Mouse (Mus musculus) cortical plate, adult 2 months (tissue): ENCODE measurements around the gene Fyb. TPM values are rescaled to one million over a fixed set of nuclear protein-coding genes. Genes with fewer than 3 reads are reported as not detected.
"Not testable (repeated sequence)": the region's sequence is repeated elsewhere in the genome, so short reads cannot be mapped to it uniquely, and the experiment has no call there.

Source experiments
- H3K27ac ChIP-seq: fragments of 200-500 bp; 2 replicates; pipeline ENCODE4 v1.5.1; 2012; ENCODE audit warnings: low read length, control low read depth, inconsistent platforms; ENCODE audit not compliant: insufficient read depth
- H3K4me1 ChIP-seq: fragments of 200-500 bp; 2 replicates; pipeline ENCODE4 v1.6.1; 2011; ENCODE audit warnings: low read length; ENCODE audit not compliant: control insufficient read depth, insufficient read depth
- H3K4me3 ChIP-seq: fragments of 200-500 bp; 2 replicates; pipeline ENCODE4 v1.5.1; 2011; ENCODE audit warnings: mild to moderate bottlenecking, low read length, control low read depth; ENCODE audit not compliant: insufficient read depth
- CTCF ChIP-seq: fragments of 200-500 bp; IDR thresholded peaks from 2 replicates; pipeline ENCODE4 v1.5.1; 2011; ENCODE audit warnings: mild to moderate bottlenecking, control low read depth, low read length; ENCODE audit not compliant: insufficient read depth; ENCODE audit errors: extremely low read depth
- POLR2A ChIP-seq: fragments of 200-500 bp; IDR thresholded peaks from 2 replicates; pipeline ENCODE4 v1.6.1; 2011; ENCODE audit warnings: mild to moderate bottlenecking, low read length, control low read depth; ENCODE audit not compliant: insufficient read depth; ENCODE audit errors: extremely low read depth
- polyA plus RNA-seq: library from polyadenylated mRNA; depleted of rRNA; stranded (reverse); fragments of >200 nt; gene quantifications from 2 replicates; pipeline ENCODE4 v1.2.3, GENCODE M21; 2012

Gene Fyb
- polyA plus RNA-seq, 1 experiment, result 4.7 TPM

DNA sequence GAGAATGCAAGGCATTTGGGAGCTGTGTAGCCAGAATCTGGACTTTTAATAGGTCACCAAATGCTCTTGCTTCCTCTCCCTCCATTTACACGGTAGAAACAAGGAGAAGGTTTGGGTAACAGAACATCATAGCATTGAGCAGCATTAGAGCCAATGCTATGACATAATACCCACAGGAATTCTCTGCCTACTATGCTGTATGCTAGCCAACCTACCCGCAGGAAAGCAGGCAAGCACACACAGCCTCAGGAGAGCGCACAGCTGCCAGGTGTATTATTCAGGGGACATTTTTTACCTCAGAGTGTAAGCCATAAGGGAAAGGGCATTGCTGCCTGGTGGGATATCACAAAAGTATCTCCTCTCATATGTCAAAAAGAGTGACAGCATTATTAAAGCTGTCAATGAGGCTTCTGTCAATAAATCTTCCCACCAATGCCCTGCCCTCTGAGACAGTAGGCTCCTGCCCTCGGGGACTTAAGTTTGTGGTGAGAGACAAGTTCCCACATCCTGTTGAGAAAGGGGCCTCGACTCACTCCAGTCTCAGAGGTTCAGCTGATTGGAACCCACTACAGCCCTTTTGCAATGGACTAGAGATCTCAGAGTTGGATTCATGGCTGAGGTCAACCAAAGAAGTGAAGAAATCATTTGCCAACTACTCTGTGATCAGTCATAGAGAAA, 51.8 kb downstream of the Fyb start:
- no peaks in the 10 kb centered on the region for H3K4me1 ChIP-seq
- no peak overlapping the region for H3K4me3 ChIP-seq
- H3K27ac ChIP-seq, result no peak overlapping the region
- TF ChIP-seq POLR2A (no peak), CTCF (no peak)

GRCm38 (mm10) chr15:6577971-6578370, 55.3 kb downstream of the Fyb start:
- Histone ChIP-seq H3K4me3 (no peak overlapping the region), H3K27ac (no peak overlapping the region), H3K4me1 (no peaks in the 10 kb centered on the region)
- TF ChIP-seq POLR2A (no peak), CTCF (no peak)

DNA sequence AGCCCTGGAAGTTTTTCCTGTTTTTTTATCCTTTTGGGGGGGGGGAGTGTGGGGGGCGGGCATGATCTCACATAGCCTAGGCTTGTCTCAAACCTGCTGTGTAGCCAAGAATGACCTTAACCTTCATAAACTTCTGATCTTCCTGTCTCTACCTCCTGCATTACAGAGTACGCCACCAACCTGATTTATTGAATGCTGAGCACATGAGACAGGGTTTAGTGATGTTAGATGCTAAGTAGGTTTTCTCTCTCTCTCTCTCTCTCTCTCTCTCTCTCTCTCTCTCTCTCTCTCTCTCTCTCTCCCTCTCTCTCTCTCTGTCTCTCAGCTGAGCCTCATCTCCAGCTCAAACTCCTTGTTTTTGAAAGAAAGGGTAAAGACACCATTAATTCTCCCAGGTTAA, 56.0 kb downstream of the Fyb start:
- H3K27ac ChIP-seq, result no peak overlapping the region
- TF ChIP-seq POLR2A, result no peak
- no peak for TF ChIP-seq CTCF
- no peaks in the 10 kb centered on the region for H3K4me1 ChIP-seq
- H3K4me3 ChIP-seq, result no peak overlapping the region

DNA sequence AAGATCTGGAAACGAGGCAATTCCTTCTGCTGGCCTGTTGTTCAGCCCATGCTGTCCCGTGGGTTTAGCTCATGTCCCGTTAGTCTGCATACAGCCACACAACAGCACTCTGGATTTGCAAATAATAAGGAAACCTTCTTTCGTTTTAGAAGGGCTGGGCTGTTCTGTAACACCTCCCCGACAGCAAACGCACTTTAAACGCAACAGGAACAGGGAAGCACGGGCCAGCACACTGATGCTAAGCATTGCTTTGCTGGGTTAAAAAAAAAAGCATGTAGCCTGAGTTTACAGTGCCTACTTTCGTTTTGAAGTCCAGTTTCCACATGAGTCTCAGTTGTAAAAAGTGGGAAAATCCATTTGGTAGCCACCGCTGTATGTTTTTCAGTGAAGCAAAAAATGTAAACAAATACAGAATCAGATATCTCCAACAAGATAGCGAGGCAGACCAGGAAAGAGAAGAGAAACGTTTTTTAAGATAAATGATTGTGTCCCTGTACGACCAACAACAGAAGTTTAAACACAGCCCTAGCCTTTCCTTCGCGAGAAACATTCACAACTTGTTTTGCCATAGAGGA, 56.6 kb downstream of the Fyb start:
- no peaks in the 10 kb centered on the region; the same call in 1 of the 2 replicates for H3K4me1 ChIP-seq
- no peak overlapping the region for H3K27ac ChIP-seq
- H3K4me3 ChIP-seq, result no peak overlapping the region
- TF ChIP-seq CTCF (no peak), POLR2A (no peak)

DNA sequence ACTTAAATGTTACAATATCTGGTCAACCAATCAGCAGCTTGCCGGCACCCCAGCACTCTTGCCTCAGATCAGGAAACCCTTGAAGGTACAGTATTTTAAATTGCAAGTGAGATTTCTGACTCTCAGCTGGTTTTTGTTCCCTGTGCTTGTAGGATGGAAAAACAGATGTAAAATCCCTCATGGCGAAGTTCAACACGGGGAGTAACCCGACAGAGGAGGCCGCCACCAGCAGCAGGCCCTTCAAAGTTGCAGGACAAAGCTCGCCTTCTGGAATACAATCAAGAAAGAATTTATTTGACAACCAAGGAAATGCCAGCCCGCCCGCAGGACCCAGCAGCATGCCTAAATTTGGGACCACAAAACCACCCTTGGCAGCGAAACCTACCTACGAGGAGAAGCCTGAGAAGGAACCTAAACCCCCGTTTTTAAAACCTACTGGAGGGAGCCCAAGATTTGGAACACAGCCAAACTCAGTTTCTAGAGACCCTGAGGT, 57.2 kb downstream of the Fyb start:
- Histone ChIP-seq H3K4me1 (no peaks in the 10 kb centered on the region; the same call in 1 of the 2 replicates), H3K27ac (no peak overlapping the region), H3K4me3 (no peak overlapping the region)
- no peak for TF ChIP-seq POLR2A
- TF ChIP-seq CTCF, result no peak

DNA sequence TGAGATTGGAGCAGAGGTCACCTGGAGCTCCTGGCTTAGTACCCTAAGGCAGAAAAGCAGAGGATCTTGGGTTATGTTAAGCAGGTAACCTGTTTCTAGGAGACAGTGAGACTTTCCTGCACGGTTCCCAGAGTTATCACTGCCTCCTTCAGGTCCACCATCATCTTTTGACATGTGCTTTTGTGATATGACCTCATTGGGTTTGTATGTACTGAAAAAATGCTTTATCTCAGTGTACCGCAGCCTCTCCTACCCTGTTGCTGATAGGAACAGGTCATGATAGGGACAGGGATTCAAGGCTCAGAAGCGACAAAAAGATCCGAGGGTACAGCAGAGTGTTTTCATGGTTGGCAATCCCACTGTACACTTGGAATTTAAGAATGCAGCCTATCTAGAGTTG, 62.0 kb downstream of the Fyb start:
- no peak overlapping the region for H3K4me3 ChIP-seq
- H3K27ac ChIP-seq, result no peak overlapping the region
- TF ChIP-seq CTCF, result no peak
- no peaks in the 10 kb centered on the region; the same call in 1 of the 2 replicates for H3K4me1 ChIP-seq

DNA sequence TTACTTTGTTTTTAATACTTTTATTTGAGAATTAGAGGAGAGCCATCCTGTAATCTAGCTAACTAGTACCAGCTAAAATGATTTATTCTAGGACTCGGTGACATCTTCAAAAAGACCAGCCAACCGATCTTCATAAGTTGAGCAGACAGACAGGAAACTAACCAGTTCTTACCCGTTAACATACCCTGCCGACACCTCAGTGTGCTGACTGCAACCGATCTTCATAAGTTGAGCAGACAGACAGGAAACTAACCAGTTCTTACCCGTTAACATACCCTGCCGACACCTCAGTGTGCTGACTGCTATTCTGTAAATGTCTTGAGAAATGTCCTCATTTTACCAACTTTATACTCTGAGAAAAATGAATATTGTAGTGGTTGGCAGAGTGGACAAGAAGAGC, 63.7 kb downstream of the Fyb start:
- not testable (repeated sequence) for H3K4me3 ChIP-seq, H3K27ac ChIP-seq, H3K4me1 ChIP-seq

- no peak for TF ChIP-seq POLR2A
- no peak for TF ChIP-seq CTCF
These were observed 64.9 kb downstream of the Fyb start for GRCm38 (mm10) chr15:6587526-6587925.

GRCm38 (mm10) chr15:6588192-6588591, 65.5 kb downstream of the Fyb start:
- Histone ChIP-seq H3K27ac (no peak overlapping the region), H3K4me3 (no peak overlapping the region), H3K4me1 (no peaks in the 10 kb centered on the region; the same call in 1 of the 2 replicates)
- TF ChIP-seq CTCF (no peak), POLR2A (no peak)

More at GRCm38 (mm10) chr15:6587526-6587925, 64.9 kb downstream of the Fyb start:
- H3K27ac ChIP-seq, result no peak overlapping the region
- H3K4me3 ChIP-seq, result no peak overlapping the region
- no peaks in the 10 kb centered on the region; the same call in 1 of the 2 replicates for H3K4me1 ChIP-seq

- no peak for TF ChIP-seq CTCF
- TF ChIP-seq POLR2A, result no peak
These were observed 68.3 kb downstream of the Fyb start for GRCm38 (mm10) chr15:6590846-6591451.

More at GRCm38 (mm10) chr15:6590846-6591451, 68.3 kb downstream of the Fyb start:
- no peaks in the 10 kb centered on the region for H3K4me1 ChIP-seq
- H3K4me3 ChIP-seq, result no peak overlapping the region
- H3K27ac ChIP-seq, result no peak overlapping the region
